Mouse (Mus musculus): Measurements from ENCODE around the gene 9230112D13Rik.

The 9230112D13Rik gene

GRCm38 (mm10) chr14:34493682-34494081, 28.9 kb downstream of the 9230112D13Rik start:
- no peak for DNase-seq

- no peak for DNase-seq
Observed at GRCm38 (mm10) chr14:34492688-34493087, 29.9 kb downstream of the 9230112D13Rik start.

DNA sequence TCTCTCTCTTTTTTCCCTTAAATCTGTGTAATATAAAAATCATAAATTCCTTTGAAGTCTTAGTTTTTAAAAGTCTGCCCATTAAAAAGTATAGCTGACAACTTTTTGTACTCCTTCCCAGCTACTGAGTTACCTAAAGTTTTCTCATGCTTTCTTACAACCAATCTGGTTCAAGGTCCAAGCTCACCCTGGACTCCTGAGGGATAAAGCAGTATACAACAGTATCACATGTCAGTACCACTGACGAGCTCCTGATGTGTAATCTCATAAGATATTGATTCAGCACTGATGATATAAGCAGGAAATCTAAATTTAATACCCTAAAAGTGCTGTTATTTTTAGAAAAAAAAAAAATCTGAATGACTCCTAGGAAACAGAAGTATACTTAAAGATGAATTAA, 31.6 kb downstream of the 9230112D13Rik start:
- DNase-seq = no peak

- DNase-seq = no peak
Observed at GRCm38 (mm10) chr14:34489928-34490327, 32.7 kb downstream of the 9230112D13Rik start.

DNA sequence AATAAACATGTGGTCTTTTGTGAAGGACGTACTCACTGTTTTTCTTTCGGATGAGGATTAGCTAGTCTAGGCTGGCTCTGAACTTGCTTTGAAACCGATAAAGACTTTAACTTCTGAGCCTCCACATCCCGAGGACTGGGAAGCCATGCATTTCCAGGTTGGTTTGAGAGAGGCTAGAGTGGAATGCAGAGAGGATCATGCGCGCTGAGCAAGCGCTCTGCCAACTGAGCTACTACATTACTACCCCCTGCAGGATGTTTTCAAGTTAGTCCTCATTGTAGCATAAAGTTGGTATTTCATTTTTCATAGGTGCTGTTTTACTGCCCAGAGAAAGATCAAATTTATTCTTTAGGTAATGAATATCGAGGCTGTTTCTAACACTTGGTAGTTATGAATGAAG, 36.4 kb downstream of the 9230112D13Rik start:
- DNase-seq = no peak

DNA sequence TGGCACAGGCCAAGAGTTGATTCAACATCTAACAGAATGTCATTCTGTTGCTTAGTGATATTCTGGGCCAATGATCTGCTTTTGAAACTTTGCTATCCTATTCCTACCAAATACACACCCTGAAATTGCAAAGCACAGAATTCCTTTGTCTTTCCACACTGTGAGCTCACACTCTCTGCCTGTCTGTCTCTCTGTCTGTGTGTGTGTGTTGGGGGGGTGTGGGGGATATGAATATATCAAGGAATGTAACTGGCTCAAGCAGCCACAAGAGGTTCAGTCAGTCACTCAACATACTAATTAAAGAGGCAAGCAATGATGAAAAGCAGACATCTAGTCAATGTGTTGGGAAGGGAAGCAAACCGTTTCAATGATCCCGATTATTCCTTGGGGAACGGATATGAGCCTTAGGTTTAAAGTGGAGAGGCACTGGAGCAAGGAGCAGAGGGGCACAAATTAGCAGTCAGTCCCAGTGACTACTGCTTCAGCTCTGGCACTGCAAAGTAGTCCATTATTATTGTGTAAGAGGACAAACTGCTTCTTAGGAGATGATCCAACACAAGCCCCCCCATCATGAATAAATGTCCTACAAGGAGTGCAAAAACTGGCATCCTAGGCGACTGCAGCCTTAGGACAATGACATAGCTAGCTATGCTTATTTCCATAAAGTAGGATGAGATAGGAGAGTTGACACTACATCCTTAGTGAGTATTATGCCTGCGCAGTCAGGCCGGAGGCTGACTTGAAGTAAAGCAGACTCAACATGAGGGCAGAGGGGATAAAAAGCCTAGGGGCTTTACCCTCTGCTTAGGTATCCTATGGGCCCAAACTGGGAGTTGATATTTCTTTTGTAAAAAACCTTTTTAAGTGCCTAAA, 38.9 kb downstream of the 9230112D13Rik start:
- DNase-seq = no peak

DNA sequence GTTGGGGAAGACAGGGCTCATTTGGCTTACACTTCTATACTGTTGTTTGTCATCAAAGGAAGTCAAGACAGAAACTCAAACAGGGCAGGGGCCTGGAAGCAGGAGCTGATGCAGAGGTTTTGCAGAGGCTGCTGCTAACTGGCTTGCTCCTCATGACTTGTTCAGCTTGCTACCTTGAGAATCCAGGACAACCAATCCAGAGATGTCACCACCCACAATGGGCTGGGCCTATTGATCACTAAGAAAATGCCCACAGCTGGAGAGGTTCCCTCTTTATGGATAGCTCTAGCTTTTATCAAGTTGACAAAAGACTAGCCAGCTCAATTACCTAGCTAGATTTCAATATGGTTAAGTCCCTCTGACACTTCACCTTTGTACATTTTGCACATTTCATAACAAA, 51.0 kb downstream of the 9230112D13Rik start:
- no peak for DNase-seq

DNA sequence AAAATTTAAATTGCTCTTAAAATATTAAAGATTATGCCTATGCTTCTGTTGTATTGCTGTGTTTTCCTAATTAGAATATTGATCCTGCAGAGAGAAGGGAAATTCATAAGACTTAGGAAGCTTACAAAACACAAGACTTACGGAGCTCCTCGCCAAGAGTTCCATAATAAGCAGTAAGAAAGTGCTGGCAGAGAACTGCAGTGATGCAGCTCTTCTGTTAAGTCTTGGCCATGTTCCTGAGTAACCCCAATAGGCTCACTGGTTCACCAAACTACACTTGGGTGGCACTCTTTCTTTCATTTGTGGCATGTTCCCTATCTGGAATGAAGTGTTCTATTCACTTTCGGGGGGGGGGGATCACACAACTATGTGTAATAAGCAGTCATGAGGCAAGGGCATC, 56.3 kb downstream of the 9230112D13Rik start:
- no peak for DNase-seq
